Mouse (Mus musculus) liver, postnatal 0 days (tissue): ENCODE measurements at regions not wholly inside any gene's neighbourhood (a gene's known extent, or its start where the extent isn't known, plus 50 kb on each side); places are given as distances from the start of the nearest gene placed in this dataset.

Experiments
- CTCF ChIP-seq: sonication (generic); IDR thresholded peaks from 2 replicates; pipeline ENCODE4 v1.5.1; 2016; ENCODE audit warnings: antibody characterized with exemption, low read depth
- EP300 ChIP-seq: IDR thresholded peaks from 2 replicates; pipeline ENCODE4 v1.6.1; 2016; ENCODE audit warnings: antibody characterized with exemption, low read depth, mild to moderate bottlenecking

GRCm38 (mm10) chr17:93924223-93925006 lies 725.6 kb downstream of the Adcyap1 start:
- TF ChIP-seq CTCF: no peak
- no peak for TF ChIP-seq EP300
